ENCODE assay signal across 12 mouse cellular contexts in genomic region chr9:91959592-91959991, GRCm38 (mm10).
A peak's percentile ranks its signal among the peaks of the same experiment; 100 is the strongest.
DNase-seq lines count a peak whose midpoint lies in the region; ATAC-seq and TF ChIP-seq lines count a peak whose summit lies in the region.
"Had no signal": no experiment of that assay in that cellular context is flagged by ENCODE, and none has a peak within 500 bp of the region (broad histone marks: within the 10 kb centered on the region; RNA-seq: fewer than 3 reads in every experiment).

No protein-coding gene starts in this region.

- no peak overlapping the region for H3K4me2 ChIP-seq in hindbrain, embryonic 14.5 days (replicated peaks)
- no peak overlapping the region for H3K4me2 ChIP-seq in hindbrain, embryonic 12.5 days (replicated peaks)
- no peak overlapping the region for H3K4me2 ChIP-seq in CH12.LX (ENCODE audit: insufficient read depth, low read depth, poor library complexity, severe bottlenecking)
- peak overlapping the region; percentile 30; the same call in 1 of the 2 replicates for H3K4me2 ChIP-seq in hindbrain, postnatal 0 days (ENCODE audit: low read depth, low read length)
- H3K4me2 ChIP-seq: embryonic facial prominence, embryonic 13.5 days had no signal

- H3K27ac ChIP-seq in hindbrain, embryonic 14.5 days, result no peak overlapping the region
- H3K27ac ChIP-seq in hindbrain, embryonic 12.5 days, result no peak overlapping the region
- no peak overlapping the region for H3K27ac ChIP-seq in CH12.LX (ENCODE audit: insufficient read depth, low read depth)
- no peak overlapping the region for H3K27ac ChIP-seq in cerebellum, adult 2 months (ENCODE audit: insufficient read depth, low read length)
- no peak overlapping the region for H3K27ac ChIP-seq in hindbrain, postnatal 0 days
- H3K27ac ChIP-seq: embryonic facial prominence, embryonic 13.5 days had no signal

- in situ Hi-C loops in CH12.LX (cut with MboI; ENCODE audit: low pct_ligation_motif_present, low pct_unique_long_range_greater_than_20kb, low sequenced_read_pairs), result no loop called here

- TF ChIP-seq EP300 in CH12.LX (IDR thresholded peaks at IDR 0.05; ENCODE audit: low read length), result no peak

- no peak for TF ChIP-seq POLR2A in CH12.LX (IDR thresholded peaks at IDR 0.05; ENCODE audit: low read depth, low read length)
- no peak for TF ChIP-seq POLR2A in cerebellum, adult 2 months (IDR thresholded peaks at IDR 0.05; ENCODE audit: borderline replicate concordance, insufficient read depth, low read length)

- ATAC-seq in hindbrain, embryonic 14.5 days (ENCODE audit: low FRiP score), result peak; percentile 69; the same call in 1 of the 2 replicates
- no peak for ATAC-seq in hindbrain, embryonic 12.5 days (ENCODE audit: low FRiP score)
- peak; percentile 52; the same call in 1 of the 2 replicates for ATAC-seq in hindbrain, postnatal 0 days
- ATAC-seq in megakaryocyte-erythroid progenitor cell, adult 5-6 weeks (replicated peaks; ENCODE audit: low FRiP score, low TSS enrichment, poor library complexity, severe bottlenecking), result no peak
- ATAC-seq: CD4-positive, CD25-positive, alpha-beta regulatory T cell, adult 4 months; liver, postnatal 0 days had no signal

- no peak overlapping the region for H3K4me3 ChIP-seq in hindbrain, embryonic 14.5 days (replicated peaks; ENCODE audit: low read length)
- H3K4me3 ChIP-seq in hindbrain, embryonic 12.5 days, result no peak overlapping the region
- H3K4me3 ChIP-seq in CH12.LX (replicated peaks in 1 of 3; ENCODE audit: low read depth in 2 of 3, low read length in 2 of 3, poor library complexity in 1 of 3), result no peak overlapping the region
- H3K4me3 ChIP-seq in cerebellum, adult 2 months (replicated peaks; ENCODE audit: insufficient read depth, low read depth, low read length), result peak overlapping the region; percentile 44
- H3K4me3 ChIP-seq in hindbrain, postnatal 0 days (ENCODE audit: low read length), result no peak overlapping the region
- H3K4me3 ChIP-seq: embryonic facial prominence, embryonic 13.5 days had no signal

- no peaks in the 10 kb centered on the region for H3K36me3 ChIP-seq in hindbrain, embryonic 14.5 days (replicated peaks; ENCODE audit: control insufficient read depth, insufficient read depth)
- H3K36me3 ChIP-seq in hindbrain, embryonic 12.5 days, result no peaks in the 10 kb centered on the region
- no peaks in the 10 kb centered on the region for H3K36me3 ChIP-seq in CH12.LX (replicated peaks in 1 of 2; ENCODE audit: control insufficient read depth in 1 of 2, insufficient read depth in 1 of 2, low read length in 1 of 2)
- no peaks in the 10 kb centered on the region for H3K36me3 ChIP-seq in hindbrain, postnatal 0 days (ENCODE audit: insufficient read depth, low read length)
- H3K36me3 ChIP-seq: embryonic facial prominence, embryonic 13.5 days had no signal

- no peak overlapping the region for H3K9ac ChIP-seq in hindbrain, embryonic 14.5 days
- H3K9ac ChIP-seq in hindbrain, embryonic 12.5 days, result no peak overlapping the region
- no peak overlapping the region for H3K9ac ChIP-seq in CH12.LX (ENCODE audit: insufficient read depth, low read depth)
- H3K9ac ChIP-seq in hindbrain, postnatal 0 days (replicated peaks; ENCODE audit: low read length), result no peak overlapping the region
- H3K9ac ChIP-seq: embryonic facial prominence, embryonic 13.5 days; liver, postnatal 0 days had no signal

- dilution Hi-C loops in CH12.LX (cut with MboI; ENCODE audit: extremely low pct_ligation_motif_present, extremely low pct_unique_long_range_greater_than_20kb, low sequenced_read_pairs), result no loop called here

- H3K79me2 ChIP-seq in CH12.LX (replicated peaks; ENCODE audit: control insufficient read depth, extremely low read depth, insufficient read depth, poor library complexity, severe bottlenecking), result no peaks in the 10 kb centered on the region

- TF ChIP-seq RAD21 in CH12.LX (IDR thresholded peaks at IDR 0.05; ENCODE audit: low read depth, low read length), result peak; percentile 43

- H3K27me3 ChIP-seq in hindbrain, embryonic 14.5 days (ENCODE audit: control insufficient read depth, insufficient read depth, low read length), result no peaks in the 10 kb centered on the region
- H3K27me3 ChIP-seq in hindbrain, embryonic 12.5 days, result no peaks in the 10 kb centered on the region
- no peaks in the 10 kb centered on the region for H3K27me3 ChIP-seq in CH12.LX (replicated peaks)
- H3K27me3 ChIP-seq in cerebellum, adult 2 months (ENCODE audit: control insufficient read depth, insufficient read depth, low read length), result no peaks in the 10 kb centered on the region
- no peaks in the 10 kb centered on the region for H3K27me3 ChIP-seq in hindbrain, postnatal 0 days (ENCODE audit: insufficient read depth, low read length)
- H3K27me3 ChIP-seq: embryonic facial prominence, embryonic 13.5 days had no signal

- DNase-seq in hindbrain, embryonic 14.5 days (ENCODE audit: low spot score), result peak; percentile 76
- no peak for DNase-seq in CH12.LX (ENCODE audit: extremely low read depth)
- peak in 1 of 2 experiments; percentile 84 for DNase-seq in cerebellum, adult 2 months
- peak; percentile 80 for DNase-seq in hindbrain, postnatal 0 days (ENCODE audit: low spot score)
- no peak for DNase-seq in adrenal gland, adult 8-10 months
- no peak for DNase-seq in adrenal gland, postnatal 36 days
- DNase-seq: kidney, adult 9 months; liver, postnatal 0 days had no signal

- TF ChIP-seq CTCF in CH12.LX (conservative IDR thresholded peaks at IDR 0.05 in 1 of 2, IDR thresholded peaks at IDR 0.05 in 1 of 2; ENCODE audit: low read depth in 2 of 2, low read length in 2 of 2), result peak in 1 of 2 experiments; percentile 18; a peak in 1 of 4 replicates
- TF ChIP-seq CTCF in cerebellum, adult 2 months (IDR thresholded peaks at IDR 0.05; ENCODE audit: borderline replicate concordance, insufficient read depth, low read depth, low read length), result peak; percentile 48; the same call in 1 of the 2 replicates
- peak; percentile 62 for TF ChIP-seq CTCF in hindbrain, postnatal 0 days (IDR thresholded peaks at IDR 0.05; ENCODE audit: low read depth)

- WGBS in hindbrain, embryonic 14.5 days, result 11% methylated on average over 1 of the region's 1 CpGs
- 20% methylated on average over 1 of the region's 1 CpGs for WGBS in hindbrain, embryonic 12.5 days
- 5% methylated on average over 1 of the region's 1 CpGs for WGBS in cerebellum, adult 2 months
- 9% methylated on average over 1 of the region's 1 CpGs for WGBS in hindbrain, postnatal 0 days

- H3K4me1 ChIP-seq in hindbrain, embryonic 14.5 days (replicated peaks; ENCODE audit: control insufficient read depth, insufficient read depth, low read length), result no peaks in the 10 kb centered on the region
- no peaks in the 10 kb centered on the region for H3K4me1 ChIP-seq in hindbrain, embryonic 12.5 days
- H3K4me1 ChIP-seq in CH12.LX (ENCODE audit: control insufficient read depth in 1 of 2, insufficient read depth in 2 of 2), result no peaks in the 10 kb centered on the region
- H3K4me1 ChIP-seq in cerebellum, adult 2 months (ENCODE audit: control insufficient read depth, insufficient read depth, low read length), result peaks cover 21% of the 10 kb centered on the region; the same call in 1 of the 2 replicates
- H3K4me1 ChIP-seq in hindbrain, postnatal 0 days (ENCODE audit: insufficient read depth, low read length), result no peaks in the 10 kb centered on the region
- H3K4me1 ChIP-seq: embryonic facial prominence, embryonic 13.5 days had no signal

- no peaks in the 10 kb centered on the region for H3K9me3 ChIP-seq in hindbrain, embryonic 14.5 days (ENCODE audit: control insufficient read depth, low read length)
- H3K9me3 ChIP-seq in hindbrain, embryonic 12.5 days (replicated peaks), result no peaks in the 10 kb centered on the region
- no peaks in the 10 kb centered on the region for H3K9me3 ChIP-seq in CH12.LX (replicated peaks; ENCODE audit: low read length)
- H3K9me3 ChIP-seq in hindbrain, postnatal 0 days (ENCODE audit: low read length), result no peaks in the 10 kb centered on the region
- H3K9me3 ChIP-seq: embryonic facial prominence, embryonic 13.5 days had no signal

TF ChIP-seq in CH12.LX, 34 proteins besides CTCF, POLR2A, EP300 and RAD21:
- TF ChIP-seq KAT2A (IDR thresholded peaks at IDR 0.05; ENCODE audit: insufficient replicate concordance, low read length) (no peak), HCFC1 (IDR thresholded peaks at IDR 0.05; ENCODE audit: low read depth, low read length) (no peak), NRF1 (IDR thresholded peaks at IDR 0.05; ENCODE audit: low read depth, low read length) (no peak), JUN (IDR thresholded peaks at IDR 0.05; ENCODE audit: insufficient read depth, low read depth, low read length) (no peak), CHD1 (IDR thresholded peaks at IDR 0.05; ENCODE audit: low read depth, low read length) (no peak), ETS1 (conservative IDR thresholded peaks at IDR 0.05; ENCODE audit: low read depth, low read length) (no peak), TBP (conservative IDR thresholded peaks at IDR 0.05; ENCODE audit: low read depth, low read length) (no peak), ZKSCAN1 (IDR thresholded peaks at IDR 0.05; ENCODE audit: borderline replicate concordance, low read depth, low read length) (no peak), ZMIZ1 (IDR thresholded peaks at IDR 0.05; ENCODE audit: low read depth, low read length) (no peak), PAX5 (IDR thresholded peaks at IDR 0.05; ENCODE audit: low read length) (no peak), ZNF384 (IDR thresholded peaks at IDR 0.05; ENCODE audit: low read depth, low read length) (no peak), USF2 (conservative IDR thresholded peaks at IDR 0.05; ENCODE audit: low read depth, low read length) (no peak), RCOR1 (conservative IDR thresholded peaks at IDR 0.05; ENCODE audit: low read depth, low read length) (no peak), CHD2 (IDR thresholded peaks at IDR 0.05; ENCODE audit: low read length) (no peak), USF1 (IDR thresholded peaks at IDR 0.05; ENCODE audit: low read depth, low read length) (no peak), POLR2AphosphoS2 (IDR thresholded peaks at IDR 0.05; ENCODE audit: low read depth, low read length) (no peak), E2F4 (IDR thresholded peaks at IDR 0.05; ENCODE audit: insufficient replicate concordance, low read depth, low read length) (no peak), MAFK (IDR thresholded peaks at IDR 0.05; ENCODE audit: insufficient replicate concordance, low read length) (no peak)

Comparison
In these comparisons a context has a peak if more than half of its experiments do, and no peak if none do; other contexts are left out.
1. ATAC-seq: peak in hindbrain, embryonic 14.5 days (single experiment) and hindbrain, postnatal 0 days (single experiment); none in hindbrain, embryonic 12.5 days (single experiment) and megakaryocyte-erythroid progenitor cell, adult 5-6 weeks (single experiment).
2. DNase-seq: peak in hindbrain, embryonic 14.5 days (single experiment) and hindbrain, postnatal 0 days (single experiment); none in CH12.LX (single experiment), adrenal gland, adult 8-10 months (single experiment) and adrenal gland, postnatal 36 days (0 of 2).